Mouse (Mus musculus): ENCODE data around the gene Insr.

- TF ChIP-seq POLR2A (IDR thresholded peaks at IDR 0.05; ENCODE audit: borderline replicate concordance, low read depth, low read length) (no peak), CTCF (IDR thresholded peaks at IDR 0.05; ENCODE audit: low read depth, low read length) (no peak)
Measured at GRCm38 (mm10) chr8:3225184-3225583, 54.2 kb downstream of the Insr start.
